Mouse (Mus musculus) liver, embryonic 18 days (tissue): ENCODE results near the gene Wdr70. TPM values are rescaled to one million over a fixed set of nuclear protein-coding genes. Genes with fewer than 3 reads are reported as not detected.

Experiments
- polyA plus RNA-seq: library from polyadenylated mRNA; depleted of rRNA; stranded (reverse); fragments of >200 nt; gene quantifications from 2 replicates; pipeline ENCODE4 v1.2.3, GENCODE M21; 2012; rRNA removed

Gene Wdr70
- 6.9 and 7.3 TPM in 2 replicates for polyA plus RNA-seq

DNA sequence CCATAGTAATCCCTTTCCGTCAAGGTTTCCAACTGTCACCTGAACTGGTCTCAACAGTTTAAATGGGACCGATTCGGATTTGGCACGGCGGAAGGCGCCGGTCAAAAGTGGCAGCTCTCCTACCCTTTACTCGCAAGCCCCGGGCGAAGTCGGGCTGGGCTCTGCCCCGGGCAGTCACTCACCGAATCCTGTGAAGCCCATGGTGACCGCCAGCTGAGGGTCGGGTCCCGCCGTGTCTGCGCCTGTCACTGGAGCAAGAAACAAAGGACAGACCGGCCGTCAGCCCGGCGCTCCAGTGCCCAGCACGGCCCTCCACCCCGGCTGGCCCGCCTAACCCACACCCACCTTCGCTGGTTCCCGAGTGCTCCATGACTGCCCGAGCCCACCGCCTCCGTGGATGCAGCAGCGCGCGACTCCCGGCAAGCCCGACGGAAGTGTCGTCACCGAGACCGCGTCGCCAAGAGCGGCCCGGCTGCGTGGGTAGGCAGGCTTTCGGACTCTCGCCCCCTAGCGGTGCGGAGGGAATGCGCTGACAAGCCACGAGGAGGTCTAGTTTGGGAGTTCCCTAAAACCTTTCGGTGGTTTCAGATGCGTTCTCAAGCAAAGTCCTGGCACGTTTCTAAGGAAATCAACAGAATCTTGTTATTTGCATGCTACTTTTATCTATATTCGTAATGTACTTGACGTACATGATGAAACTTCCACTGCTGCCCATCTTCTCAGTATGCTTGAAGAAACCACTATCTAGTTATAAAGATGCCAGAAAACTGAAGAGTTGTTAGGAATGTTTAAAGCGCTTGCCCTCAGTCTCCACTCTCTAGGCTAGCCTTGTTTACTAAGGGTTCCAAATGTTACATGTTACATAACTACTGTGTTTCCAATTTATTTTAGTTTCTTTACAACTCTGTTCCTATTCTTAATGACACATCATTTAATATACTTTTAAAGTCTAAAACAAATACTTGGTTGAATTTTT is at the start of gene Wdr70:
Wdr70 (minus strand) TSS at position 436 of the 976 bp plus-strand sequence.

GRCm38 (mm10) chr15:8108966-8109743 is 10.1 kb upstream of the Wdr70 start, which contains the start of gene Nup155:
Gene Nup155 (plus strand): TSS chr15:8109273.

Other genes with a start within 250 kb of the Wdr70 start
- 8.3 and 9.7 TPM in 2 replicates for gene Nup155, start 10.1 kb upstream of the Wdr70 start, polyA plus RNA-seq
- gene Cplane1, start 69.9 kb upstream of the Wdr70 start, polyA plus RNA-seq = 0.83 and 0.84 TPM in 2 replicates